Mouse (Mus musculus): Measurements from ENCODE around the gene Foxc1. TPM values are rescaled to one million over a fixed set of nuclear protein-coding genes. Genes with fewer than 3 reads are reported as not detected.

Foxc1 gene
- polyA plus RNA-seq, 1 experiment from 2014 or later, result 5.0 TPM

DNA sequence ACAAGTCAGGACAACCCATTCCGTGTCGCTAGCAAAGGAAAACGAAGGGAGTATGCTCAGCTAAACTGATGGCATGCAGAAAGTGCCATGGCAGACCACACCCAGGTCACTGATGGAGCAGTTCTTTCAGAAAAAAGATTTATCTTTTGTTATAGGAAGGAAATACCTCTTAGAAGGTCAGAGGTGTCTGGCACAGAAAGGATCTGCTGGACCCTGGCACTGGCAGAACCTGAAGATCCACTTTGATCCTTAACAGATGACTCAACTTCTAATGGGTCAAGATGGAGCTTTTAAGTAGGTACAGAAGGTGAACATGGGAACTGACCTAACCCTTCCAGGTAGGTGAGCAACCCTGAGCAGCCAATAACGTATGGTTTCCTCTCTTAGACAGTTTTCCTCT is 29.4 kb downstream of the Foxc1 start:
- ATAC-seq (ENCODE audit: insufficient number of reproducible peaks, insufficient read depth, low FRiP score, low read depth), result no peak
- no peak overlapping the region for H3K27ac ChIP-seq (replicated peaks in 1 of 2; ENCODE audit: control insufficient read depth in 1 of 2, insufficient read depth in 1 of 2, low read depth in 2 of 2, low read length in 2 of 2)
- no peaks in the 10 kb centered on the region for H3K4me1 ChIP-seq (ENCODE audit: control insufficient read depth in 2 of 2, insufficient read depth in 2 of 2, low read length in 2 of 2)
- 71% methylated on average over 4 of the region's 4 CpGs for WGBS
- no peak overlapping the region for H3K4me2 ChIP-seq (ENCODE audit: low read length)
- H3K9me3 ChIP-seq (ENCODE audit: control insufficient read depth, low read length), result no peaks in the 10 kb centered on the region
- no peaks in the 10 kb centered on the region for H3K36me3 ChIP-seq (ENCODE audit: control insufficient read depth, insufficient read depth, low read length)
- no peaks in the 10 kb centered on the region for H3K27me3 ChIP-seq (ENCODE audit: control insufficient read depth, insufficient read depth, low read length)
- no peak overlapping the region for H3K9ac ChIP-seq (ENCODE audit: low read length)
- H3K4me3 ChIP-seq (ENCODE audit: control insufficient read depth in 1 of 2, insufficient read depth in 1 of 2, low read depth in 1 of 2, low read length in 2 of 2), result no peak overlapping the region

DNA sequence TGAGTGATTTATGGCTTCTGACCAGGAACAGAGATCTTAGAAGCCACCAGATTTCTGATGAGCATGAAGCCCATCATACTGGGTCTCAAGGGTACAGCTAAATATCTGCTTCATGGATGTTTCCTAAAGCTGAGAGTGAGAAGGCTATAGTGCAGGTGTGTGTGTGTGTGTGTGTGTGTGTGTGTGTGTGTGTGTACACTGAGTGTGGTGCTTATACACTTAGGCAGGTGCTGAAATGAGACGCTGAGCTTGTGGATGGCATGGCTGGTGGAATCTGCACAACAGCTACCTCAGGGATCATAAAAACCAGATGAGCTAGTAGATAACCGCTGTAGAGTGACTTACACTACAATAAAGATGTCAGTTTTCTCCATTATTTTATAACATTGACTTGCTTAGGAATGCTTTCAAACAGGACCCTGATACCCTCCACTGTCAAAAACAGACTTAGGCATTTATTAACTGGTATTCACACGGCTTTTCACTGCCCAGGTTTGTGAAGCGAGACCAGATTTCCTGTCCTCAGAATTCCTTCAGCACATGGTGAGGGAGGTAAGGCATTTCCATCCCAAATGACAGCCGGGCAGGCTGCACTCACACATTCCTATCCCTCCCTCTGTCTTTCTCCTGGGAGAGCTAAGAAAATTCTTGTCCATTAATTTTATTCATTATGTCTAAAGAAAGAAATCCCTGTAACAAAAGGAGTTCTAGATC is 43.0 kb downstream of the Foxc1 start:
- H3K4me3 ChIP-seq (ENCODE audit: control insufficient read depth in 1 of 2, insufficient read depth in 1 of 2, low read depth in 1 of 2, low read length in 2 of 2), result no peak overlapping the region
- ATAC-seq (ENCODE audit: insufficient number of reproducible peaks, insufficient read depth, low FRiP score, low read depth), result no peak
- WGBS, result 41% methylated on average over 5 of the region's 5 CpGs
- no peaks in the 10 kb centered on the region for H3K9me3 ChIP-seq (ENCODE audit: control insufficient read depth, low read length)
- no peak overlapping the region for H3K4me2 ChIP-seq (ENCODE audit: low read length)
- no peak overlapping the region for H3K9ac ChIP-seq (ENCODE audit: low read length)
- no peaks in the 10 kb centered on the region for H3K36me3 ChIP-seq (ENCODE audit: control insufficient read depth, insufficient read depth, low read length)
- no peaks in the 10 kb centered on the region for H3K27me3 ChIP-seq (ENCODE audit: control insufficient read depth, insufficient read depth, low read length)
- H3K4me1 ChIP-seq (ENCODE audit: control insufficient read depth in 2 of 2, insufficient read depth in 2 of 2, low read length in 2 of 2), result no peaks in the 10 kb centered on the region
- H3K27ac ChIP-seq (replicated peaks in 1 of 2; ENCODE audit: control insufficient read depth in 1 of 2, insufficient read depth in 1 of 2, low read depth in 2 of 2, low read length in 2 of 2), result no peak overlapping the region

DNA sequence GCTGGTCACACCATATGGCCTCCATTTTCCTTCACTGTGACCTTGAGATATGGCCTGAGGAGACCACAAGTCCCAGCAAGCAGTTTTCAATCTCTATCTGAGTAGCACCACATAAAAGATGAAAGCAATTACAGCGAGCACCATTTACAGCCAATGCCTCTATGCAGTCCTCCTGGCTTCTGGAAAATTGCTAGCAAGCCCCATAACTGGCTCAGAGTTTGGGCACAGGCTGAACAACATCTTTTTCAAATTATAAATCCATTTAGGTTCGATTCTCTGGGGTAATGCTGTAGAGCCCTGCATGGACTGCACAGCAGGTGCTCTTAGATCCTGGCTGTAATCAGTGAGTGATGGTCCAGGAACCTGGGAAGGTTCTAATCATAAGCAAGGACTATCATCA is 47.1 kb downstream of the Foxc1 start:
- Histone ChIP-seq H3K4me1 (ENCODE audit: control insufficient read depth in 2 of 2, insufficient read depth in 2 of 2, low read length in 2 of 2) (no peaks in the 10 kb centered on the region), H3K4me3 (ENCODE audit: control insufficient read depth in 1 of 2, insufficient read depth in 1 of 2, low read depth in 1 of 2, low read length in 2 of 2) (no peak overlapping the region), H3K27me3 (ENCODE audit: control insufficient read depth, insufficient read depth, low read length) (no peaks in the 10 kb centered on the region), H3K27ac (replicated peaks in 1 of 2; ENCODE audit: control insufficient read depth in 1 of 2, insufficient read depth in 1 of 2, low read depth in 2 of 2, low read length in 2 of 2) (no peak overlapping the region), H3K9ac (ENCODE audit: low read length) (no peak overlapping the region), H3K36me3 (ENCODE audit: control insufficient read depth, insufficient read depth, low read length) (no peaks in the 10 kb centered on the region), H3K9me3 (ENCODE audit: control insufficient read depth, low read length) (no peaks in the 10 kb centered on the region), H3K4me2 (ENCODE audit: low read length) (no peak overlapping the region)
- 61% methylated on average over 2 of the region's 2 CpGs for WGBS
- ATAC-seq (ENCODE audit: insufficient number of reproducible peaks, insufficient read depth, low FRiP score, low read depth), result no peak

DNA sequence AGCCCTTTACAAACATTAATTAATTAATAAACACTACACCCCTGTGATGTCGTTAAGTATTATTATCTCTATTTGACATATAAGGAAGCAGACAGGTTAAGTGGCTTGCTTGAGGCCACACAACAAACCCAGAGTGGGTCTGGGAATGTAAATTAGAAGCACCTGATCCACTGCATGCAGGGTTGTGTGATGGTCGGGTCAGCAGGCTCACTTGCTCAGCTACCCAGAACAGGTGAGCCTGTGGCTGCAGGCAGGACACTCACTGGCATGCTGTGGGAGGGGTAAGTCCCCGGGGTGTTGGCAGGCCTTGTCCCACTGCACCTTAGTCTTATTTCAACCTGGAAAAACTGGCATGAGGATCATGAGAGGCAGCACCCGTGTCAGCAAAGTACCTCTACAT is 47.6 kb downstream of the Foxc1 start:
- no peak for ATAC-seq (ENCODE audit: insufficient number of reproducible peaks, insufficient read depth, low FRiP score, low read depth)
- Histone ChIP-seq H3K27ac (replicated peaks in 1 of 2; ENCODE audit: control insufficient read depth in 1 of 2, insufficient read depth in 1 of 2, low read depth in 2 of 2, low read length in 2 of 2) (no peak overlapping the region), H3K9me3 (ENCODE audit: control insufficient read depth, low read length) (no peaks in the 10 kb centered on the region), H3K9ac (ENCODE audit: low read length) (no peak overlapping the region), H3K4me1 (ENCODE audit: control insufficient read depth in 2 of 2, insufficient read depth in 2 of 2, low read length in 2 of 2) (no peaks in the 10 kb centered on the region), H3K27me3 (ENCODE audit: control insufficient read depth, insufficient read depth, low read length) (no peaks in the 10 kb centered on the region), H3K36me3 (ENCODE audit: control insufficient read depth, insufficient read depth, low read length) (no peaks in the 10 kb centered on the region), H3K4me3 (ENCODE audit: control insufficient read depth in 1 of 2, insufficient read depth in 1 of 2, low read depth in 1 of 2, low read length in 2 of 2) (no peak overlapping the region), H3K4me2 (ENCODE audit: low read length) (no peak overlapping the region)
- WGBS, result 73% methylated on average over 4 of the region's 4 CpGs

- H3K4me2 ChIP-seq (ENCODE audit: low read length), result no peak overlapping the region
- 77% methylated on average over 5 of the region's 5 CpGs for WGBS
- H3K27ac ChIP-seq (replicated peaks in 1 of 2; ENCODE audit: control insufficient read depth in 1 of 2, insufficient read depth in 1 of 2, low read depth in 2 of 2, low read length in 2 of 2), result no peak overlapping the region
- H3K27me3 ChIP-seq (ENCODE audit: control insufficient read depth, insufficient read depth, low read length), result no peaks in the 10 kb centered on the region
- peaks cover 0 to 3% of the 10 kb centered on the region in 2 experiments; a peak in 1 of 4 replicates for H3K4me1 ChIP-seq (ENCODE audit: control insufficient read depth in 2 of 2, insufficient read depth in 2 of 2, low read length in 2 of 2)
- H3K9ac ChIP-seq (ENCODE audit: low read length), result no peak overlapping the region
- H3K36me3 ChIP-seq (ENCODE audit: control insufficient read depth, insufficient read depth, low read length), result no peaks in the 10 kb centered on the region
- no peak for ATAC-seq (ENCODE audit: insufficient number of reproducible peaks, insufficient read depth, low FRiP score, low read depth)
- H3K9me3 ChIP-seq (ENCODE audit: control insufficient read depth, low read length), result no peaks in the 10 kb centered on the region
- no peak overlapping the region for H3K4me3 ChIP-seq (ENCODE audit: control insufficient read depth in 1 of 2, insufficient read depth in 1 of 2, low read depth in 1 of 2, low read length in 2 of 2)
These were observed 53.8 kb downstream of the Foxc1 start for GRCm38 (mm10) chr13:31860200-31860599.

Other genes with a start within 250 kb of the Foxc1 start
- not detected in 2 replicates for gene A530084C06Rik, start 247.3 kb upstream of the Foxc1 start, polyA plus RNA-seq (2014; fragmentation: Nextera tagmentation; extraction: Ambion mirVana)
- gene Foxf2, start 180.8 kb upstream of the Foxc1 start, polyA plus RNA-seq (2014; fragmentation: Nextera tagmentation; extraction: Ambion mirVana), result 0.11 TPM in 1 of 2 replicates, not detected in the other